Mouse (Mus musculus): ENCODE data around the gene Trim27. TPM values are rescaled to one million over a fixed set of nuclear protein-coding genes. Genes with fewer than 3 reads are reported as not detected.

Gene Trim27
- total RNA-seq, 2 experiments from 2014 or later: 37.3 to 60.8 TPM

Other genes starting within 250 kb of the Trim27 start
- gene Olfr1370, start 104.5 kb upstream of the Trim27 start, total RNA-seq (2015; ENCODE audit: low replicate concordance): not detected in 2 replicates
- gene Olfr1370, start 104.5 kb upstream of the Trim27 start, total RNA-seq (2017; ENCODE audit: low replicate concordance): not detected in 2 replicates
- not detected in 2 replicates for gene Olfr1369-ps1, start 68.0 kb upstream of the Trim27 start, total RNA-seq (2015; ENCODE audit: low replicate concordance)
- not detected in 2 replicates for gene Olfr1369-ps1, start 68.0 kb upstream of the Trim27 start, total RNA-seq (2017; ENCODE audit: low replicate concordance)
- gene Olfr263, start 49.8 kb upstream of the Trim27 start, total RNA-seq (2015; ENCODE audit: low replicate concordance): not detected in 2 replicates
- not detected in 2 replicates for gene Olfr263, start 49.8 kb upstream of the Trim27 start, total RNA-seq (2017; ENCODE audit: low replicate concordance)
- gene Olfr1368, start 33.6 kb upstream of the Trim27 start, total RNA-seq (2015; ENCODE audit: low replicate concordance): not detected in 2 replicates
- not detected in 2 replicates for gene Olfr1368, start 33.6 kb upstream of the Trim27 start, total RNA-seq (2017; ENCODE audit: low replicate concordance)
- not detected in 2 replicates for gene Gpx5, start 113.3 kb downstream of the Trim27 start, total RNA-seq (2015; ENCODE audit: low replicate concordance)
- not detected in 2 replicates for gene Gpx5, start 113.3 kb downstream of the Trim27 start, total RNA-seq (2017; ENCODE audit: low replicate concordance)
- gene Gpx6, start 132.7 kb downstream of the Trim27 start, total RNA-seq (2015; ENCODE audit: low replicate concordance): not detected in 2 replicates
- not detected in 2 replicates for gene Gpx6, start 132.7 kb downstream of the Trim27 start, total RNA-seq (2017; ENCODE audit: low replicate concordance)
- not detected in 2 replicates for gene Olfr1367, start 167.5 kb downstream of the Trim27 start, total RNA-seq (2015; ENCODE audit: low replicate concordance)
- gene Olfr1367, start 167.5 kb downstream of the Trim27 start, total RNA-seq (2017; ENCODE audit: low replicate concordance): not detected in 2 replicates
- 2.9 TPM in 1 of 2 replicates, not detected in the other for gene Zscan12, start 183.4 kb downstream of the Trim27 start, total RNA-seq (2015; ENCODE audit: low replicate concordance)
- 0.98 and 3.3 TPM in 2 replicates for gene Zscan12, start 183.4 kb downstream of the Trim27 start, total RNA-seq (2017; ENCODE audit: low replicate concordance)
- 33.5 and 39.4 TPM in 2 replicates for gene Zkscan3, start 223.3 kb downstream of the Trim27 start, total RNA-seq (2015; ENCODE audit: low replicate concordance)
- 23.8 and 29.0 TPM in 2 replicates for gene Zkscan3, start 223.3 kb downstream of the Trim27 start, total RNA-seq (2017; ENCODE audit: low replicate concordance)

Data from erythroid progenitor cell, adult 5-6 weeks (primary cell).